Mouse (Mus musculus) spleen, adult 18-20 months (tissue): ENCODE results near the gene Arhgap4.

Source experiments
- DNase-seq, 2 experiments: peaks; one replicate each; pipeline ENCODE4 v3.0.0; 2022; ENCODE audit warnings: mixed read lengths in 2 of 2

The Arhgap4 gene

DNA sequence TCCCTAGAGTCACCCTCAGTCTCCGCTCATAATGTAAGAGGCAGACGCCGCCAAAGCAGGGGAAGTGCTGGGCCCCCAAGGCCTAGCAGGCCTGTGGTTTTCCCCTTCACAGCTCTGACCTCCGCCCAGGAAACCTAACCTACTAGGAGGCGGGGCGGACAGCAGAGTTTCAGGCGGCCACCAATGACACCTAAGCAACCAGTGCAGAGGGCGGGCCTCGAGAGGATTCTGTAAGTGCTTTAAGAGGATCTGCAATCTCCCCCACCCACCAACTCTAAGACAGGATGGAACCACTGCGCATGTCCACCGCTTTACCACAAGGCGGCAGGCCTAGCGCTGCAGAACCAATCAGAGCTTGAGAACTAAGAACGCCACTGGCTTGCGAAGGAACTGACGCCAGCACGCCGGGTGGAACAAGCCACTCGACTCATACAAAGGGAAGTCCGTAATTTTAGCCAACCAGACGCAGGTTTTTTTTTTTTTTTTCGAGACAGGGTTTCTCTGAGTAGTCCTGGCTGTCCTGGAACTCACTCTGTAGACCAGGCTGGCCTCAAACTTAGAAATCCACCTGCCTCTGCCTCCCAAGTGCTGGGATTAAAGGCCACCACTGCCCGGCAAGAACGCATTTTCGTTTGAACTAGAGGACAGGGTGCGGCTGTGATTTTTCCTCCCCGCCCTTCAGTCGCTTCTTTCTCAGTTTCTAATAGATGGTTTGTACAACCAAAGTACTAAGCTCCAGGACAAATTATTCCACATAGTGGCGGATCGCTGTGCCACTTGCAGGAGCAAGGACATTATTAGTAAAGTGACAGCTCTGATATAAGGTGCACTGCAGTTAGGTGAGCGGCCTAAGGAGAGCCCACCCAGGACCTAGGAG lies 6.6 kb downstream of the Arhgap4 start:
- peak; percentile 71 to 81 for DNase-seq

- peak; percentile 55 to 57 for DNase-seq
Measured at GRCm38 (mm10) chrX:73911588-73911987, 10.1 kb downstream of the Arhgap4 start.

DNA sequence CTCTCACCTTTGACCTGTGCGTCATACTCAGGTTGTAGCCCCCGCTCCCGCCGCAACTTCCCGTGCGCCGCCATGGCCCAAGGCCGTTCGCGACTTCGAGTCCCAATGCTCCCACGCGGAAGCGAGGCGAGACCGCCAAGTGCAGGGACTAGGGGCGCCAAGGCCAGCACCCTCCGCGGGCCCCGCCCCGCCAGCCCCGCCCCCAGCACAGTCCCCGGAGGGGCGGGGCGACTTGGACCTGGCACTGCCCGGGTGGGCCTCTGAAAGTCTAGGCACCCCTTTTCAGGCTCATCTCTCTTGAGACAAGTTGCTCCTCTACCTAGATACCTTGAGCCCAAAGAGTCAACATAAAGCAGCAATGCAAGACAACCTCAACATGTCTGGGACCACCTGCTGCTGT lies 10.5 kb downstream of the Arhgap4 start:
- DNase-seq: peak; percentile 69 to 72

- DNase-seq: no peak
Measured at GRCm38 (mm10) chrX:73910451-73910850, 11.2 kb downstream of the Arhgap4 start.

DNA sequence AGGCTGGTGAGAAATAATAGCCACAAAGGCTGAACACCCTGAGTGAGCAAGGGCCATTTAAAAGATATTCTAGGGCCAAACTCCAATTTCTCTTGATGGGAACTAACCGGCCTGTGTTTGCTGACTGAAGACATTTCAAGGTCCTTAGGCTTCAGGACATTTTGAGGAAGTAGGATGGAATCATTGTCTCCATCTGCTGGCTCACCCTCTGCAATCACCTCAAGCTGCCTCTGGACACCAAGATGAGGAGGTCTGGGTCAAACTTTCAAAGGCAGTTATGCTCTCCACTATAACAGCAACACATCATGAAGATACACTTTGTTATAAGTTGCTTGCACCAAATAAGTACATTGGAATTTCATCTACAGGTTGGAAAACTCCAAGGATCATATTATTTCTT lies 11.6 kb downstream of the Arhgap4 start:
- no peak for DNase-seq

- DNase-seq: no peak
Measured at GRCm38 (mm10) chrX:73897959-73898358, 23.7 kb downstream of the Arhgap4 start.

DNA sequence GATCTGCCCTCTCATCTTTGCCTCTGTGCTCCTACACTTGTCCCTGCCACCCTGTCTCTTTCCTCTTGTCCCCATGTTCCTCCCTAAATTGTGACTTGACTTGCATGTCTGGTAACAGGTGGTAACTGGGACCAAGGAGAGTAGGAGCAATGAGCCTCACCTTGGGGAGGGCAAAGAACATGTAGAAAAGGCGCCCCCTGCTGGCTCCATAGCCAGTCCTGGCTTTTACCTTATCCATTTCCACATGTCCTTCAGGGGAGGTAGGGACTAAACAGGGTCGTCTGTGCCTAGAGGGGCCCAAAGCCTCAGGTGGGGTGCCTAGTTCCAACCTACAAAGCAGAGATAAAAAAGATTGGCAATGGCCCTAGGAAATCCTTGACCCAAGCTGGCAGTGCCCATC lies 26.0 kb downstream of the Arhgap4 start, which contains the start of gene L1cam:
TSS of gene L1cam (minus strand) at position 387 of the 400 bp plus-strand sequence.
- DNase-seq: peak; percentile 21 to 58

DNA sequence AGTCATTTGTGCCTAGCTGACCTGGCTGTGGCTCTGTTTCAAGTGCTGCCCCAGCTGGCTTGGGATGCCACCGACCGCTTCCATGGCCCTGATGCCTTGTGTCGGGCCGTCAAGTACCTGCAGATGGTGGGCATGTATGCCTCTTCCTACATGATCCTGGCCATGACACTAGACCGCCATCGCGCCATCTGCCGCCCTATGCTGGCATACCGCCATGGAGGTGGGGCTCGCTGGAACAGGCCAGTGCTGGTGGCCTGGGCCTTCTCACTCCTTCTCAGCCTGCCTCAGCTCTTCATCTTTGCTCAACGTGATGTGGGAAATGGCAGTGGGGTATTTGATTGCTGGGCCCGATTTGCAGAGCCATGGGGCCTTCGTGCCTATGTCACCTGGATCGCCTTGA lies 28.8 kb downstream of the Arhgap4 start:
- no peak for DNase-seq

GRCm38 (mm10) chrX:73891551-73892152 lies 30.0 kb downstream of the Arhgap4 start, which contains the start of gene Avpr2:
Gene Avpr2, plus strand, starts transcription at chrX:73892102.
- DNase-seq: no peak

DNA sequence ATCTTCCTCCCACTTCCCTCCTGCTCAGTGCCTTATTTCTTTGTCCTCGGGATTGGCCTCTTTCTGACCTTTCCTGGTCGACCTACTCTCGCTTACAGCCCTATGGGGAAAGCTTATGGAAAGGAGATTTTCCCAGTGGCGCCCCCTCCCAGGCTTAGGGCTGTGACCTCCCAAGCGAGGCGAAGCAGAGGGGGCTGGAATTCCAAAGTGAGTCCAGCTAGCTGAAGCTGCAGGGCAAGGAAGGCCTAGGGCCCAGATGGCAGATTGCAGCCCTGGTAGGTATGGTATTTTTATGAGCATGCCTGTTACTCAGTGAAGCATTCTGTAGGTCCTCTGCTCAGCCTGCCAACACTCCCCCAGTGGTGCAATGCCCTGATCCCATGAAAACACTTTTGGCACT lies 40.2 kb downstream of the Arhgap4 start:
- no peak for DNase-seq

DNA sequence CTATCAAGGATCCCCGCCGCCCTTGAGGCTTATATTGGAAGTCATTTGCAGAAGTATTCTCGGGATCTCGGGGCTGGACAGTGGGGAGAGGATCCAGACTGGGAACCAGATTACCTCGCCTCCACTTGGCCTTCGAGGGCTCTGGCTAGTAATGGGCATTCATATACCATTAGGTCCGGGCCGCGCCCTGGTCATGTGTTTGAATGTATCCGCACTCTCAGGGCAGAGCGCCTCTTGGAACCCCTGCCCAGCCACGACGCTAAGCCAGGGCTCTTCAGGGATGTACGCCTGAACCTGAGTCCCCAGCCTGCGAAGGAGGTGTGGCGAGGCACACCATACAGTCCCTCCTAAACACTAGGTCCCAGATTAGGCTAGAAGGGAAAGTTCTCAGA lies 40.6 kb downstream of the Arhgap4 start:
- no peak for DNase-seq

DNA sequence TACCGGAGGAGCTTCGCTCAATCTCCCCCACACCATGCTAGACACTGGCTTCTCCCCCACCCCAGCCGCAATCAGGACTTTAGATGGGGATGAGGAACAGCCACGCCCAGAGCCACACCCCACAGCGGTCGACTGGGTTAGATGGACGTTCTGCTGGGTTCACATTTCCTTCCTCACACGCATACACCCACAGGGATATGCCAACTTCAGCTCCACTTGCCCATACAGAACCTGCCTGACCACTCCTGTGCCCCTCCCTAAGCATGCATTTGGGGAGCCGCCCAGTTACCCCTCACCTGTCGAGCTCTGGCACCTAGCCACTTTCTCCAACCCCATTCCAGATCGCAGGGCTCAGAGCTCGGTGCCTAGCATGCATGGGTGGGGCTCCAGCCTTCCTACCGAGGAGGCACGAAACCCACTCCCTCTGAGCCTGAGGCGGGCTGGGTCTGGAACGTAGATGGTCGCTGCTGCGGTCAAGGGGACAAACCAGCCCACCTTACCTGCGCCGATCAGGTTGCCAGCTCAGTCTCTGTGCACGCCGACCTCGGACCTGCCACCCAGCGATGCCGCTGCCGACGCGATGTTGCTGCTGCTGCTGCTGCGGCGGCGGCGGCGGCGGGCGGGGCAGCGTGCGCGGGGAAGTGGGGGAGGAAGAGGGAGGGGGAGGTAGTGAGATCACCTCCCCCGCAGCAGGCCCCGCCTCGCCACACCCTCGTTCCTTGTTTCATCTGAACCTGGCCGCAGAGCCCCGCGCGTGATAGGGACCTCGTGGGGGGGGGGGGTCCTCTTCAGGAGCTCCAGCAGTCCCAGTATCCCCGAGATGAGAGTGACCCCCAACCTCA lies 41.3 kb downstream of the Arhgap4 start:
- peak; percentile 39 to 63 for DNase-seq

GRCm38 (mm10) chrX:73877014-73877413 lies 44.7 kb downstream of the Arhgap4 start:
- DNase-seq: no peak

- no peak for DNase-seq
Measured at GRCm38 (mm10) chrX:73875881-73876280, 45.8 kb downstream of the Arhgap4 start.

DNA sequence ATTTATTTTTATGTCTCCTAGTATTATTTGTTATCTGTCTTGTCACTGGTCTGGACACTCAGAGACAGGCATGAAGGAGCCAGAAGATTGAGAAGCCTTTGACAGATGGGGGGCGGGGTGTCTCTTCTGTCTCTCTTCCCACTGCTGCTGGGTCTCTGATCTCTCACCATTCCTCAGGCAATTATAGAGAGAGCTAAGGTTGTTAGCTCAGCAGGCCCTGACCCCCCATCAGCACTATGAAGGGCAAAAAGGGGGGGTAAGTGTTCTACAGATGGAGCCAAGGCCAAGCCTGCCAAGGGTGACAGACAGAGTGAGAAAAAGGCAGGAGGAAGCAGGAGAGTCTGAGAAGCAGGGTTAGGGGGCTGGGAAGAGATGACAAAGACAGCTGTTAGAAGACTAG lies 49.7 kb downstream of the Arhgap4 start:
- DNase-seq: no peak

DNA sequence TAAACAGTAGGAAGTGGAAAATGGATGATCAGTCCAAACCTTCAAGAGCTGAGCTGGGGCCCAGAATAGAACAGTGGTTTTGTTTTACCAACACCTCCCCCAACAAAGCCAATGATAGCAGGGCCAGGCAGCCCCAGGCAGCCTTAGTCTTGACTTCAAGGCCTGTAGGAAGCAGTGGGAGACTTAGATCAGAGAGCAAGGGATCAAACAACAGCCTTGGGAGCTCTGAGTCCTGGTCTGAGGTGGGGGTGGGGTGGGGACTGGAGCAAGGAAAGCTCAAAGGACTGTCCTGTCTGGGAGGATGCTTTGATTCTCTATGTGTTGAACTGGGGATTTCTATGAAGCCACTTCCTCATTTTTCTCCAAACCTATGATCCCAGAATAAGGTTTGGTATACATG lies 50.2 kb downstream of the Arhgap4 start:
- DNase-seq: no peak

- peak in 1 of 2 experiments; percentile 5 for DNase-seq
Measured at GRCm38 (mm10) chrX:73869334-73869733, 52.3 kb downstream of the Arhgap4 start.

GRCm38 (mm10) chrX:73867852-73868251 lies 53.8 kb downstream of the Arhgap4 start:
- no peak for DNase-seq

- DNase-seq: no peak
Measured at GRCm38 (mm10) chrX:73867256-73867655, 54.4 kb downstream of the Arhgap4 start.

- no peak for DNase-seq
Measured at GRCm38 (mm10) chrX:73864692-73865091, 57.0 kb downstream of the Arhgap4 start.

DNA sequence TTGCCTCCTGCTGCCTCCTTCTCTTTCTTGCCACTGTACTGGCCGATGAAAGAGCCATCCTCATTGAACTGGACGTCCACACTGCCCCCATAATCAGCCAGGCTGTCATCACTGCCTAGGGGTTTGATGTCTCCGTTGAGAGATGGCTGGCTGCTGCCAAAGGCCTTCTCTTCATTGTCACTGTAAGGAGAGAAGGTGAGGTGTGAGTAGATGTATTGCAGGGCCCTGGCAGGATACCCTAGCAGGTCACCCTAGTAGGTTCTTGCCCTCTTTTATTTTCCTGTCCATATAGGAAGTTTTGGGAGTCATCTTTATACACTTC lies 66.6 kb downstream of the Arhgap4 start:
- DNase-seq: no peak

DNA sequence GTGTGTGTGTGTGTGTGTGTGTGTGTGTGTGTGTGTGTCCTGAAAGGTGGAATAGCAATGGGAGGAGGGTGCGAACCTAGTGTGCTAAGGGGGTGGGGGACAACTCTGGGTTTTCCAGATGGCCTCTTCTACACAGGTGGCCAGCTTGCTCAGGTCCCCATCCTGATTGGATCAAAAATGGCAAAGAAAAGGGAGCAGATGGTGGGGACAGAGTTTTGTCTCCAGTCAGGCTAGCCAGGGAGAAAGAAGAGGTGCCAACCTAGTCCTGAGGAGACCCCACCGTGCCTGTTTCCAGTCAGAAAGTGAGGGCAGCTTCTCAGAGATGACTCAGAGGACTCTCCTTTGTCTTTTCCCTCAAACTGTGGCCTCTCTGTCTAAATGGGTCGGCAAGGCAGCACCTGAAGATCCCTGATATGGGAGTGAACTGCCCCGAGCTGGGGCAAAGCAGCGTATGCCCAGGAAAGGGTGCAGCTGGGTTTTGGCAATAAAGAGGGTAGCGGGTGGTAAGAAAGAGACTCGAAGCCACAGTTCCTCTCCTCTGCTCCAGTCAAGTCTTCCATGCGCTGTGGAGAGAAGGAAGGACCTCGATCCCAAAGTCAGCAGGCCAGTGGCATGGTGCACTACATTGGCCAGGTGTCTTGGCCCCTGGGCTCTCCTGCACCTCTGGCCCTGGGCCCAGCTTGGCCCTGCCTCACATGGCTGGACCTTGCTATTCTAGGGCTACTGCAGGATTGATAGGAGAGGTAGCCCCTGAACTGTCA lies 67.2 kb downstream of the Arhgap4 start:
- DNase-seq: no peak
